Mouse (Mus musculus) B cell, adult 67 days (primary cell): ENCODE data around the gene Ppp1r14a. TPM values are rescaled to one million over a fixed set of nuclear protein-coding genes. Genes with fewer than 3 reads are reported as not detected.

ENCODE experiments used
- total RNA-seq, 2 experiments: library from RNA; stranded (reverse); gene quantifications; 4 replicates each; pipeline ENCODE4 v1.2.4; 2023

Gene Ppp1r14a
- not detected for total RNA-seq

DNA sequence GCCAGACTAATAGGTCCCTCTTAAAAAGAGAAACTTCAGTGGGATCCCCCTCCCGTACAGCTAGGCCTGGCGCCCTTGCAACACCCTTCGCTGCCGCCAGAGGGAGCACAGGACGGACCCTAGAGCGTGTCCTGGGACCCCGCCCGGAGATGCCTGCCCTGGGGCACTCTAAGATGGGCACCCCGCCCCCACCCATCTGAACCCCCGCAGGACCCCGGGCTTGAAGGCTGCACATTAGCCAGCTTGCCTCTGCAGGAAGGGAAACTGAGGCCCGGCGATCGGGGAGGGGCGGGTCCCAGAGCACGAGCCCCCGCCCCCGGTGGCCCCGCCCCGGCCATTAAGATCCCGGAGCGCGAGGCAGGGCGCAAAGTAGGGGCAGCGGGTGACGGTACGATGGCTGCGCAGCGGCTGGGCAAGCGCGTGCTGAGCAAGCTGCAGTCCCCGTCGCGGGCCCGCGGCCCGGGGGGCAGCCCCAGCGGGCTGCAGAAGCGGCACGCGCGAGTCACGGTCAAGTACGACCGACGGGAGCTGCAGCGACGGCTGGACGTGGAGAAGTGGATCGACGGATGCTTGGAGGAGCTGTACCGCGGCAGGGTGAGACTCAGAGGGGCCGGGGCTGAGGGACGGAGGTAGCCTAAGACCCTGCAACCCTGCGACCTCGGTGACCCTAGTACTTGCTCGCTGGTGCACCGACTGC is at the start of gene Ppp1r14a:
Ppp1r14a (plus strand) TSS at position 367 of the 697 bp plus-strand sequence.

GRCm38 (mm10) chr7:29248261-29248841 is 40.8 kb upstream of the Ppp1r14a start, which contains the start of gene 2200002D01Rik:
TSS of gene 2200002D01Rik (minus strand) at chr7:29248466.

GRCm38 (mm10) chr7:29281201-29282073 is 7.7 kb upstream of the Ppp1r14a start, which contains the start of gene Spint2:
TSS of gene Spint2 (minus strand) at chr7:29281912.

DNA sequence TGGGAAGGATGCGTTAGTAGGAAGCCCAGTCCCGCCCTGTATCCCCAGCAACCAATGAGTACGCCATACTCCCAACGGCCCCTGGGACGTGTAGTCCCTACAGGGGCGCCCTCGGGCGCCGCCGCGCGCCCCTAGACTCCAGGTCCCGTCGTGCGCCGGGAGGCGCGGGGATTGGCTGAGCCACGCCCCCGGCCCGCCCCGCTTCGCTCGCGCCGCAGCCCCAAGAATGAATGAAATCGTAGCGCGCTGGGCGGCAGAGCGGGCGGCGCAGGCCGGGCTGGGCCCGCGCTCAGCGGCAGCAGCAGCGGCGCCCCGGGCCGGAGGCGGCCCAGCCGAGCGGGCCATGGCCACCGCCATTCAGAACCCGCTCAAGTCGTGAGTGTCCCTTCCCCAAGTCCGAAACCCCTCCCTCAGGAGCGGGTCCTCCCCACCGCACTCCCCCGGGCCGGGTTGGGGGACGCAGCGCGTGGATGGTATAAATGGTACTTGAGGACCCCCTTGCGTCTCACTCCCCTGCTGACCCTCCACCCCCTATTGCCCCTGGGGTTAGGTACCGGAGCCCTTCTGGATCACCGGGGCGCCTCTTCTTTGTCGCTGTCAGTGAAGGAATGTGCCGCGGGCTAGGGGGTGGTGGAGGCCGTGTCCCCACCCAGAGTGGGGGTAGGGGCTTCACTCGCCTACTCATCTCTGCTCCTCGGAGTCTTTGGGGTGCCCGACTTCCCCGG is 14.8 kb downstream of the Ppp1r14a start, which contains the start of gene Dpf1:
Dpf1 (plus strand) TSS at position 214 of the 725 bp plus-strand sequence.

Other genes with a start within 250 kb of the Ppp1r14a start
- under 1 TPM; 0.32 to 0.39 TPM for gene Ryr1, start 164.1 kb upstream of the Ppp1r14a start, total RNA-seq
- 1 to 10 TPM; 4.1 to 4.4 TPM for gene Rasgrp4, start 154.5 kb upstream of the Ppp1r14a start, total RNA-seq
- 10 to 100 TPM; 27.9 to 33.3 TPM for gene Fam98c, start 133.1 kb upstream of the Ppp1r14a start, total RNA-seq
- gene Ggn, start 119.1 kb upstream of the Ppp1r14a start, total RNA-seq: not detected
- gene Spred3, start 118.9 kb upstream of the Ppp1r14a start, total RNA-seq: 1 to 10 TPM; 1.5 to 1.7 TPM
- 100 to 1,000 TPM; 197 to 231 TPM for gene Psmd8, start 108.6 kb upstream of the Ppp1r14a start, total RNA-seq
- 1 to 10 TPM; 2.4 to 2.8 TPM for gene Catsperg1, start 75.3 kb upstream of the Ppp1r14a start, total RNA-seq
- 1 to 10 TPM; 1.4 to 1.9 TPM for gene Kcnk6, start 56.8 kb upstream of the Ppp1r14a start, total RNA-seq
- 10 to 100 TPM; 22.3 to 24.6 TPM for gene Yif1b, start 51.0 kb upstream of the Ppp1r14a start, total RNA-seq
- gene 2200002D01Rik, start 40.8 kb upstream of the Ppp1r14a start, total RNA-seq: 1 to 10 TPM; 3.2 to 3.5 TPM
- 10 to 100 TPM; 38.6 to 45.2 TPM for gene Spint2, start 7.4 kb upstream of the Ppp1r14a start, total RNA-seq
- gene Dpf1, start 14.6 kb downstream of the Ppp1r14a start, total RNA-seq: 1 to 10 TPM in 1 of 2 experiments, not detected in 1; 1.0 TPM
- 10 to 100 TPM; 42.9 to 46.2 TPM for gene Sipa1l3, start 229.3 kb downstream of the Ppp1r14a start, total RNA-seq